Mouse (Mus musculus) telencephalon, adult 2 months (tissue): ENCODE measurements around the gene Trim7.
"Not testable (repeated sequence)": the region's sequence is repeated elsewhere in the genome, so short reads cannot be mapped to it uniquely, and the experiment has no call there.

Experiments
- DNase-seq: peaks from one replicate; pipeline ENCODE4 v3.0.0-alpha.2; 2011; ENCODE audit warnings: low read depth, low spot score

Trim7 gene

GRCm38 (mm10) chr11:48823536-48823972 lies 2.4 kb upstream of the Trim7 start:
- no peak for DNase-seq

GRCm38 (mm10) chr11:48824311-48824830 lies 1.6 kb upstream of the Trim7 start:
- DNase-seq = no peak

GRCm38 (mm10) chr11:48826752-48827096 lies 784 bp downstream of the Trim7 start:
- no peak for DNase-seq

- DNase-seq = no peak
Observed at GRCm38 (mm10) chr11:48827926-48828325, 2.0 kb downstream of the Trim7 start.

- DNase-seq = no peak
Observed at GRCm38 (mm10) chr11:48830279-48830678, 4.3 kb downstream of the Trim7 start.

GRCm38 (mm10) chr11:48831273-48831672 lies 5.3 kb downstream of the Trim7 start:
- DNase-seq = no peak

GRCm38 (mm10) chr11:48833078-48833730 lies 7.3 kb downstream of the Trim7 start:
- DNase-seq = no peak

GRCm38 (mm10) chr11:48833731-48834639 lies 8.0 kb downstream of the Trim7 start:
- no peak for DNase-seq

GRCm38 (mm10) chr11:48835923-48836322 lies 10.0 kb downstream of the Trim7 start:
- no peak for DNase-seq

- DNase-seq = no peak
Observed at GRCm38 (mm10) chr11:48836990-48837309, 11.0 kb downstream of the Trim7 start.

- no peak for DNase-seq
Observed at GRCm38 (mm10) chr11:48837310-48838180, 11.6 kb downstream of the Trim7 start.

GRCm38 (mm10) chr11:48838181-48838797 lies 12.3 kb downstream of the Trim7 start:
- no peak for DNase-seq

- no peak for DNase-seq
Observed at GRCm38 (mm10) chr11:48838879-48839680, 13.1 kb downstream of the Trim7 start.

- DNase-seq = no peak
Observed at GRCm38 (mm10) chr11:48840805-48841204, 14.9 kb downstream of the Trim7 start.

GRCm38 (mm10) chr11:48841213-48841612 lies 15.3 kb downstream of the Trim7 start:
- no peak for DNase-seq

GRCm38 (mm10) chr11:48842378-48842792 lies 16.4 kb downstream of the Trim7 start:
- no peak for DNase-seq

- no peak for DNase-seq
Observed at GRCm38 (mm10) chr11:48843202-48843601, 17.3 kb downstream of the Trim7 start.

GRCm38 (mm10) chr11:48844309-48844708 lies 18.4 kb downstream of the Trim7 start:
- DNase-seq = no peak

- no peak for DNase-seq
Observed at GRCm38 (mm10) chr11:48845244-48845815, 19.4 kb downstream of the Trim7 start.

- DNase-seq = not testable (repeated sequence)
Observed at GRCm38 (mm10) chr11:48846362-48846761, 20.4 kb downstream of the Trim7 start.
